Mouse (Mus musculus): ENCODE data around the gene Ubqln4.
A peak's percentile ranks its signal among the peaks of the same experiment; 100 is the strongest.

- TF ChIP-seq CTCF (conservative IDR thresholded peaks at IDR 0.05; ENCODE audit: low read length), result peak; percentile 86
- no peak for TF ChIP-seq POU5F1 (IDR thresholded peaks at IDR 0.05; ENCODE audit: borderline replicate concordance, low read length)
- TF ChIP-seq NANOG (IDR thresholded peaks at IDR 0.05; ENCODE audit: borderline replicate concordance, low read length), result no peak
These were observed 27.1 kb upstream of the Ubqln4 start for GRCm38 (mm10) chr3:88526157-88527131.

Data from E14TG2a.4 (cell line).